Mouse (Mus musculus): Measurements from ENCODE around the gene Cars2. TPM values are rescaled to one million over a fixed set of nuclear protein-coding genes. Genes with fewer than 3 reads are reported as not detected.
"Not testable (repeated sequence)": the region's sequence is repeated elsewhere in the genome, so short reads cannot be mapped to it uniquely, and the experiment has no call there.

The Cars2 gene
- total RNA-seq, 2 experiments from 2014 or later, result 22.3 to 24.8 TPM

DNA sequence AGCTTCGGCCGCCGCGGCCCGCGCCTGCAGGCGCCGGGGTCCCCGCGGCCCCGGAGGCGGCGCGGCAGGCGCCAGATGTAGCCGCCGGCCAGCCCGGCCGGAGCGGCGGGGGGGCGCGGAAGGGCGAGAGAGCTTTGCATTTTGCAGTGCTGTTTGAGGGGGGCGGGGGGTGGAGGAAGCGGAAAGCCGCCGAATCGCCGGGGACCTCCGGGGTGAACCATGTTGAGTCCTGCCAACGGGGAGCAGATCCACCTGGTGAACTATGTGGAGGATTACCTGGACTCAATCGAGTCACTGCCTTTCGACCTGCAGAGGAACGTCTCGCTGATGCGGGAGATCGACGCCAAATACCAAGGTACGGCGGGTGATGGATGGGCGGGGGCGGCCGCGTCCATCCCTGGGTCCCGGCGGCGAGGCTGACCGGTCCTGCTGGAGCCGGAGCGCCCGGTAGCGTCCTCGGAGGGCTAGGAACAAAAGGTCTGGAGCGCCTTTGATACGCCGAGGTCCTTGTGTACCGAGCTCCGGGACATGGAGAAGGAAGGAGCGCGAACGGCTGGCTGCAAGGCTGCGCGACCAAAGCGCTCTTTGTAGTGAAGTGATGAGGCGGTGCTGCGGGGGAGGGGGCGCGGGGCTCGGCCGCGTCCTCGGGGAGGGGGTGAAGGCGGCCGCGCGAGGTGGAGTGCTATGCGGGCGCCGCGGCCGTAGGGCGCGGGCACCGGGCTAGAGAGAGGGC is 6.3 kb upstream of the Cars2 start:
- peak; percentile 40 to 50 for DNase-seq

DNA sequence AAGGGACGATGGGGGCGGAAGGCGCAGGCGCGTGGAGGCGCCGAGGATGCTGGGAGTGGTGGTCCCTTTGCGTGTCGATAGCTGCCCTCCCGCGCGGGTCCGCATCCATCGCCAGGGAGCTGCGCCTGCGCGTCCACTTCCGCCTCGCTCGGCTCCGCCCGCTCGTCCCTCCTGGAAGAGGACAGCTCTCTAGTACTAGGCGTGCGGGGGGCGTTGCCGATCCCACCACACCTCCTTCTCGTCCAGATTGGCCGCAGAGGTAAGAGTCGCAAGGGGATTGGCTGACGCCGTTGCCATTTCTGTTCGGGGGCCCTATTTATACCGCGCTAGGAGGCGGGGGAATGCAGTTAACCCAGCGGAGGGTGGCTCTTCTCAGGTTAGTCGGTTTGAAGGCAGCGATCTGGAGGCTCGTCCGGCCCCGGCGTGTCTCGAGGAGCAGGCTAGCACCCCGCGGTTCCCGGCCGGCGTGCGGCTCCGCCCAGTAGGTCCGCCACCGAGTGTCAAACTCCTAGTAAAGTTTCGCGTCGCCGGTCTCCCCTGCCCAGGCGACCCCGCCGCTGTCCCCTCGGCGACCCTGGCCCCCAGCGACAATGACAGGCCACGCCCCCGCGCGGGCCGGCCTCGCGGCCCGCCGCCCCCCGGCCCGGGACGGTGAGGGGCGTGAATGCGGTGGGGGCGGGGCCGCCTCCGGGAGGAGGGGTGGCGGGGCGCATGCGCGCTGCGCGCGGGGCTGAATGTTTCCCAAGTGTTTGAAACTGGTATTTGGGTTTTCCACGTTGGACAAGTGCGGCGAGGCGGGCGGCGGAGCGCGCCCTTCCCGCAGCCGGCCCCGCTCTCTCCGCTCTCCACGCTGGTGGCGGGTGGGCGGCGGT is 5.4 kb upstream of the Cars2 start:
- peak; percentile 100 for DNase-seq

DNA sequence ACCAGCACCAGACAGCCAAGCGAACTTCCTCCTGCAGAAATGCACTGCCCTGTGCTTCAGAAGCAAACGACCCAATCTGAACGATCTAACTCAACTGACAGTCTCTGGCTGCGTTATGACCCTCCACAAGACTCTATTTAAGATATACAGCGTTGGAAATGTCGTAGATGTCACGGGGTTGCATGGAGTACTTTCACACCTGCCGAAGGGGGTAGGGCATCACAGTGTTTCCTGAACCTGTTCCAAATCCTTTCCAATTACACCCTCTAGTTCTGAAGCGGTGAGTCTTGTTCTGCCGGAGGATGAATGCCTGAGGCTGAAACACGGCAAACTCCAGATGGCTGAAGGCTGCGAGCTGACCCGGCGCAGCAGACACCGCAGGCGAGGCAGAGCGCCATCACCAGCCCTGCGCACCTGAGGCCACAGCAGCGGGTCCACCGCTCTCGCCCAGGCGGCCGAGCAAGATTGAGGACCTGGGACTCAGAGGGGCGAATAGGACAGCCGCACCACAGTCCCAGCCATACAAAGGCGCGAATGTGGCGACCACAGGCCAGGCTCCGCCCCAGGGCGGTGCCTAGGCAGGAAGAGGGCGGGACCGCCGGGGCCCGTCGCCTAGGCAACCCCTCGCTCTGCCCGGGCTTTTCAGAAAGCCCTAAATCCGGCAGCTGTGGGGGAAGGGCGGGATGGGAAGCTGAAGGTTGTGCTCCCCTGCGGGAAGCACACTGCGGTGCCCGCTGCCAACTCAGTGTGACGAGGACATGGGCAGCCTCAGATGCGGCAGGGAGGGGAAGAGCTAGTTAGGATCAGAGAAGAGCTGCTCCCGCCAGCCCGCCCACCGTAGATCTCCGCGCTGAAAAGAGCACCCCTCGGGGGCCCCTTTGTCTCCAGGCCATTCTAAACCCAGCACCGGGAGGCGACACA is 4.5 kb upstream of the Cars2 start, which contains the start of gene Ing1:
TSS of gene Ing1 (plus strand) at position 773 of the 921 bp plus-strand sequence.
- DNase-seq, result peak; percentile 93 to 95

DNA sequence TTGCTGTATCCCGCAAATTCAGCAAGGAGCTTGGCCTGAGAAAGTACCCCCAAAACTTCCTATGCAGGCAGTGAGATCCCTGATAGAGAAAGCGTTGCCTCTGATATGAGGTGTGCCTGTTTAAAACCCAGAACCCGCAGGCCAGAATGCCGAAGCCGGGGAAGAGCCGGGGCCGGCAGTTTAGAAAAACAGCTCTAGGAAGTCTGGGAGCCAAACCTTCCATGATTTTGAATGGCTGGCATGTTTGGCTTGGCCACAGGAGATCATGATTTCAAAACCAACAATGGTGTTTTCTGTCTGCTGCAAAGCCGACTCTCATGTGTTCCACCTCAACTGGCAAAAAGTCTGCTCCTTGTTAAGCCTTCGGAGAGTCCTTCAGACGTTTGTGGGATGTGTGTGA is 1.8 kb upstream of the Cars2 start:
- no peak for DNase-seq

DNA sequence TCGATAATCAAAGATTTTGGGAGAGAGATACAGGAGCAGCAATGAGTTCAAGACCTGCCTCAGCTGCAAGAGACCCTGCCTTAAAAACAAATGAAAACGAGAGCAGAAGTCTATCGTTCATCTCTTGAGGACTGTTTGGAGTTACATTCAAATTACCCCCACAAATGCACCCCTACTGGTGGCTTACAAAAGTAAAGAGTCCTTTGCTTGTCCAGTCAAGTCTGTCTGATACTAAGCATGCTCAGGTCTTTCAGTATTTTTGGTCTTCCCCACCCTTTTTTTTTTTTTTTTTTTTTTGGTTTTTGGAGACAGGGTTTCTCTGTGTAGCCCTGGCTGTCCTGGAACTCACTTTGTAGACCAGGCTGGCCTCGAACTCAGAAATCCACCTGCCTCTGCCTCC is 914 bp upstream of the Cars2 start:
- DNase-seq, result not testable (repeated sequence)

DNA sequence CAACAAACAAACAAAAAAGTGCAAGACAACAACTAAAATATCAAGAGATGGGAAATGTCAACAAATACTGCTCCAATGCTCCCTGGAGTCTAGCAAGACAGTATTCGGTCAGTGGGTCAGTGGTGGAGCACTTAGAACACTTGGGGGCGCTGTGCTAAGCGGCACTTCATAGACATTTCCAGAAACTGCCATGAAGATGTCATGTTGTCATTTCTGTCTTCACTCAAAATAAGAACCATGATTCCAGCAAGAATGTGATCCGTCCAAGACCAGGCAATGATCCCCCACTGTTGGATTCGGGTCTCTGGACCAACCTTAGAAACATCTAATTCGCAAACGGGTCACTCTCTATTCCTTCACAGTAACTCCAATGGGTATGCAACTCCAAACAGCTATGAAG is 877 bp downstream of the Cars2 start:
- DNase-seq, result no peak

DNA sequence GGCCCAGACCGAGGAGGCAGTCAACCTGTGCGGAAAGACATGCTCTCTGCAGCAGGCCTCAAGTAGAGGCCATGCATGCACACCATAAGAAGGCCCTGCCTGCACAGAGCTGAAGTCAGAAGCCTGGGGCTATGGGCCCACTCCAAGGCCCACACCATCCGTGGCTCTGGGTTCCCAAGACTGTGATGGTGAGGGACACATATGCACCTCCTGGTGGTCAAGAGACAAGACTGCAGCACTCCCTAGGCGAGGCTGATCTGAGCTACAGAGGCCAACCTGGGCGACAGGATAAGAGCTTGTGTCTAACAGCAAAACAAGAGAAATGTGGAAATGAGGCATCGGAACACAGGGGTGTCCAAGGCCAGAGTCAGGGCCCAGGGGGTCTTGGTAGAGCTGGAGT is 3.5 kb downstream of the Cars2 start:
- DNase-seq, result no peak

DNA sequence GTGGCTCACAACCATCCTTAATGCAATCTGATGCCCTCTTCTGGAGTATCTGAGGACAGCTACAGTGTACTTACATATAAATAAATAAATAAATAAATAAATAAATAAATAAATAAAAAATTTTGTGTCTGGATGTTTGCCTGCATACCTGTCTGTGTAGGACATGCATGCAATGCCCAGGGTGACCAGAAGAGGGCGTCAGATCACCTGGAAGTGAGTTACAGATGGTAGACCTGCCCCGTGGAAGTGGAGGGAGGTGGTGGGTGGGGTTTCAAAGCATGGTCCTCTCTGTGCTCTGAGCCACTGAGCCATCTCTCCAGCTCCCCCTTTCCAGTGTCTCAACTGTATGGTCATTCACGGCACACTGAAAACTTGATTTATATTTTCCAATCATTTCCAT is 6.2 kb downstream of the Cars2 start:
- DNase-seq, result peak in 1 of 2 experiments; percentile 35

DNA sequence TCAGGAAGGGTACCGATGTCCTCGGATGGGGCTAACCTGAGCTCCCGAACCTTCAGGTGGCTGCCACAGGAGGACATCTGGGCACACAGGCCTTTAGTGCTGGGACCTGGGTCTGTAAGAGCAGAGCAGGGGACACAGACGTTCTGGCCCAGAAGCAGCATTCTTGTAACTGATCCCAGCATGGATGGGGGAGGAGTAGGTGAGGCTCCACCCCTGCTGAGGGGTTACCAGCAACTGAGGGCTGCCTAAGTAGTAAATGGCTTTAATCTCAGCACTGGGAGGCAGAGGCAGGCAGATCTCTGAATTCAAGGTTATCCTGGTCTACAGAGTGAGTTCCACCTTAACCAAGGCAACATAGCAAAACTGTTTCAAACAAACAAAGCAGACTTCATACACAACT is 7.7 kb downstream of the Cars2 start:
- no peak for DNase-seq

DNA sequence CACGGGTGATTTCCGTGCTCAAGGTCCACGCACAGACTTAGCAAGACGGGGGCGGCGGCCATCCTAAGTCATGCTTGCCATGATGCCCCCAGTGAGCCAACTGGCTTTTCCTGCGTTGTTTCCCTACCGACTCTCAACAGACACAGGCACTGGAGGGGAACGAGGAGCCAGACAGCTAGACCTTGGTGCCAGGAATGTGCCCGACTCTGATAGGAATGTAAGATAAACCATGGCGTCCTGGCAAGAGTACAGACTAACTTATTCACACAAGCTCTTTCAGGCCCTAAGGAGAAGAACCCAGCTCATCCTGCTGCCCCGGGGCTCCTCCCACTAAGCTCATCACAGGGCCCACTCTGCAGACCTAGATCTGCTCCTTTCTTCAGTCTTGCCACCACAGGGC is 8.6 kb downstream of the Cars2 start:
- no peak for DNase-seq

DNA sequence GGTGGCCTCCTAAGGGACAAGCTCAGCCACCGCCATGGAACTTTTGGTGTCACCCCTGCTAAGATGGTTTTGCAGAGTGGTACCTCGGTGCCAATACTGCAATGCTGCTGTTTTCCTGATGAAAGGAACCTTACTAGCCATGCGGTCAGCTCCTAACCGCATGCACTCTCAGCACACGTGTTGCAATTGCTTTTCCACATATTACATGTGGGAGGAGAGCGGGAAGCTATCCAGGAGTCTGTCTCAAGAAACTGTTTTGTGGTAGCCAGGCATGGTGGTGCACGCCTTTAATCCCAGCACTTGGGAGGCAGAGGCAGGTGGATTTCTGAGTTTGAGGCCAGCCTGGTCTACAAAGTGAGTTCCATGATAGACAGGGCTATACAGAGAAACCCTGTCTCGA is 10.4 kb downstream of the Cars2 start:
- no peak for DNase-seq

DNA sequence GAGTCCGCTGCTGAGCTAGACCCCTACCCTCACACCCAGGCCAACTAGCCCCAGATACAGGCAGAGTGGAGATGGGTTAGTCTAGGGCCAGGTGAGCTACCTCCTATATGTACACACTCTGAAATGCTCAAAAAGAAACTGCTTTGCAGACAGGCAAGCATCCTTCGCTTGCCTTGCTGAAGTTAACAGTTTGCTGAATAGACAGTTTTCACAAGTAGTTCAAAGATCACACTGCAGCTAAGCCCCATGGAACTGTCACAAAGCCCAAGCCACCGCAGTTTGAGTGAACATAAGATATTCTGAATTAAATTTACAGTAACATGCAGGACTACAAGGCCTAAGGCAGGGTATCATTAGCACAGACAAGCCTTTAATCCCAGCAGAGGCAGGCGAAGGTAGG is 11.5 kb downstream of the Cars2 start:
- no peak for DNase-seq

DNA sequence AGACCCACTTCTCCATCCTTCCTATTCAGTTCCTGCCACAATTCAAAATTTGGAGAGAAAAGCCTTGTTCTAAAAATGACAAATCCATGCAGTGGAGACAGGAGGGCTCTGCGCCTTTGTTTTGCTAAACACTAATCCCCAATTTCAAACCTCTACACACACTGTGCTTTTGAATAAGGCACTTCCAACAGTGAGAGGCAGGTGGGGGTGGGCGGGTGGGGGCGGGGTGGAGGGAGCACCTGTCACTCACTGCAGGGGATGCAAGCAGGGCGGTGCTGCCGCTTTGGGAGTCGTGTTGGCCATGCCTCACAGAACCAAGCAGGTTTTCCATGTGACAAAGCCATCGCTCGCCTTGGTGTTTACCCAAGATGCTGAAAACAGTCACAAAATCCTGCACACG is 16.1 kb downstream of the Cars2 start:
- no peak for DNase-seq

DNA sequence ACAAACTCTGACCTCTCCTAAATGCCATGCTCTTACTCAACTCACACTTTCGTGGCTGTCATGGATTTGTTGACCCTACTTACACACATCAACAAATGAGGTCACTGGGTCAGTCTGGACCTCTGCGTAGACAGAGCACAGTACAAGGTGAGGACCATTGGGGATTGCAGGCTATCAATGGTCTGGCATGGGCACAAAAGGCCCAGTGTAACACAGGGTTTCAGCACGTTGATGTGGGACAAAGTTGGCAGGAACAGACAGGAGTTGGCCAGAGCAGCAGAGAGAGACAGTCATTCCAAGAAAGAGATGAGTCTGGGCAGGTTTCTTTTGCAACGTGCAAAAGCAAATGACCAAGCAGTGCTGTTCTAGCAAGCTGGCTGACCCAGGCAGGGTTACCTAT is 19.7 kb downstream of the Cars2 start:
- DNase-seq, result no peak

DNA sequence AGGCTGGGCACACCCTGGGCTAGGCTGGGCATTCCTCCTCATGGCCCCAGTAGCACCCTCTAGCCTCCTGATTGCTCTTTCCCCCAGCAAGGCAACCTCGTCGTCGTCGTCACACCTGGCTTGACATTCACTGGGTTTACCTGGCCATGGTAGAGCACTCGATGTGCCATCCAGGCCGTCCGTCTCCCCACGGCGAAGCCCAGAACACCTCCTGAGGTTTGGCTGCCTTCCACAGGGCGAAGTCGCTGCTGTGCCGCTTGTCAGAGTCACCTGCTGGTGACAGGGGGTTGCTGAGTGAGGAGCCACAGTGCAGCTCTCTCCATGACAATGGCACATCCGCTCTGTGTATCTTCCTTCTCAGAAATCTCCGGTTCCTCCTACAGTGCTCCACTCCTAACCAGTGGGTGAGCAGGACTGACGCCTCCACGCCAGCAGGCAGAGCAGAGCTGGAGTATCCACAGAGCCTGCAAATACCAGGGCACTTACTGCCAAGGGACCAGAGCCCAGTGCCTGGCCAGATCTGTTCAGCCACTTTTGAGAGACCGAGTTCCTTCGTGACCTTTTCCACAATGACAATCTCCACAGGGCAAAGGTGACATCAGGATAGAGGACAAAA is 20.3 kb downstream of the Cars2 start:
- no peak for DNase-seq

DNA sequence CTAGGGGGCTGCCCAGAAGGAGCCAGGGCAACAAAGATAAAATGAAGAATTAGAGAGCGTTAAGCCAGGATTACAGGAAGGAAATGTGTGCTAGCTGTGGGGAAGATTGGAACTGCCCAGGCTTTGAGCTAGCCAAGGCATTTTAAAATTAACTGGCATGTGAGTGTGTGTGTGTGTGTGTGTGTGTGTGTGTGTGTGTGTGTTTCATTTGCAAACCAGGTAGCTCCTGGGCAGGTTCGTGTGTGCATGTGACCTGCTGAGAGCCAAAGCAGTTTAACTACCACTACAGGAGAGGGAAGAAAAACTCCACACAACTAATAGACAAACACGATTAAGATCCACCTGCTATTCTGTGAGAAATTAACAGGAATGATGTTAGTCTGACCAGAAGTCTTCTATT is 27.3 kb downstream of the Cars2 start:
- DNase-seq, result no peak

DNA sequence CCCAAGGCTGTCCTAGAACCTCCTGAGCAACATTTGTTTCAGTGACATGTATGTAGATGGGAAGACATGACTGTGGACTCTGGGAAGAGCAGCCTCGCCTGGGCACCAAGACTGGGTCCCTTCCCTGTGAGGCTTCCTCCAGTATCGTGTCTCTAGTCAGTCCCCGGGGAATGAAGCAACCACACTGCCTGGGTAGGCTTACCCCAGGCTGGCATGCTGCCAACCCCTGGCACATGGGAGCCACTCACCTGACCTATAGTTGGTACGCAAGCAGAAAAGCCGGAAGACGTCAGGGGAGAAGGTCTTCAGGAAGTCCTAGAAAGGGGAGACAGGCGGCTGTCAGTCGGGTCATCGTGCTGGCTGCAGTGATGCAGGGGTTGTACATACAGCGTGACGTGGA is 31.9 kb downstream of the Cars2 start:
- DNase-seq, result no peak

DNA sequence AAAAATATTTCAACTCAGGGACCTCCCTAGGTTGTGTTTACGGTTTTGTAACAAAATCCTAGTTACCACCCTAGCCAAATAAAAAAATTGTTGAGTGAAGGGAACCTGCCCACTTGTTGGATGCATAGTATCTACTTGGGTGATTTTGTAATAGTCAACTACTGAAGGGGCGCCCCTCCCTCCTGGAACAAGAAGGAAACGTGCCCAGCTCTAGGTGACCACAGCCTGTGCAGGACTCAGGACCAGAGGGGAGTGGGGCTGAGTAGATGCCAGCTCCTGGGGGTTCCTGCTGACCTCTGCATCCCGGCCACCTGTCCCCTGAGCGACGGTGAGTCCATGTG is 32.6 kb downstream of the Cars2 start:
- DNase-seq, result no peak

DNA sequence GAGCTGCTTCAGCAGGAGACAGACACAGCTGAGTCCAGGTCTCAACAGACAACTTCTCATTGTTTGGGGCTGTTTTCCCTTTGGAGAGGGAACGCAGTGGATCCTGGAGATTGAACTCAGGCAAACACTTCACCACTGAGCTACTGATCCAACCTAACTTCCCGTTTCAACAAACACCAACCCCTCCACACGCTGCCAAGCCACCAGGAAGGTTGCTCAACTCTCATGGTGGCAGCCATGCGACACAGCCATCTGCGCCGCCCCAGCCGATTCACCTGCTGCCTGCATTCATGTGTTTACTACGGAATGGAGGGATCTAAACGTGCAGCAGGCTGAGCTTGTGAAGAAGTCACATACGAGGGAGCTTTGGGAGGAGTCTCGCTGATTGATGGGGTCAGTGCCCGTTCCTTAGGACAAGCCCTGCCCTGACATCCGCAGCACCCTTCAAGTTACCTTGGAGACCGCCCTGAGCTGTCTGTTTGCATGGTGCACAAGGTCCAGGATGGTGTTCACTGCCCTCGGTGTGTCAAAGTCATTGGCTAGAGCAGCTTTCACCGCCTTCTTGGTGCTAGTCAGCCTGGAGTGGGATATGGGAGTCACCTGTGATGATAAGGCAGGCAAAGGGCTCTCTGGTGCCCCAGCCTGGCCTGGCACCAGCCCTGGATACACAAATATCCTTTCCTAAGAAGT is 33.1 kb downstream of the Cars2 start:
- DNase-seq, result peak; percentile 25 to 42

DNA sequence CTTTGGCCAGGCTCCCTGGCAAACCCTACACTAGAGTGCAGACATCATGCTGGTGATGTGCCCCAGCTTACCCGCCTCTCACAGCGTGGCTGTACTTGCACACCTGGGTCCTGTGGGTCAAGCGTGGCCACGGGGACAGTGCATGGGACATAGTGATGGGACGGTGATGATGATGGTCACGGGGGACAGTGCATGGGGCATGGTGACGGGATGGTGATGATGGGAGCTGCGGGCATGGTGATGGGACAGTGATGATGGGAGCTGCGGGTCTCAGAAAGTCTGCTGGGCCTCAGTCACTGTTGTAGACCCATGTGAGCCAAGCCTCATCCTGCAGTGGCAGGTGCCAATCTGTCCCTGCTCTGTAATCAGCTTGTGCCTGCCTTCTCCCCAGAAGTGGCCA is 34.3 kb downstream of the Cars2 start:
- no peak for DNase-seq

DNA sequence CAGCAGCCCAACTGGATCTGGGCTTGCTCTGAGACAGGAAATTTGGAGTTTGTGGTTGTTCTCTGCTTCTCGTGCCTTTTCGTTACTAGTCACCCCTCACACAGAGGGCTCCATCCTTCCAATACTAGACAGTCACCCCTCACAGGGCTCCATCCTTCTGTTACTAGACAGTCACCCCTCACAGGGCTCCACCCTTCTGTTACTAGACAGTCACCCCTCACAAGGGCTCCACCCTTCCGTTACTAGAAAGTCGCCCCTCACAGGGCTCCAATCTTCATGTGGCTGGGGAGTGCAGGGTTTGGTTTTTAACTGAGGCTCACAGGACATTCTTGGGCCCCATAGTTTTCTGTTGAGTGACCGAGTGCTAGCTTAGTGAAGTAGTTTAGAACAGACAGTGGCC is 37.3 kb downstream of the Cars2 start:
- DNase-seq, result no peak

DNA sequence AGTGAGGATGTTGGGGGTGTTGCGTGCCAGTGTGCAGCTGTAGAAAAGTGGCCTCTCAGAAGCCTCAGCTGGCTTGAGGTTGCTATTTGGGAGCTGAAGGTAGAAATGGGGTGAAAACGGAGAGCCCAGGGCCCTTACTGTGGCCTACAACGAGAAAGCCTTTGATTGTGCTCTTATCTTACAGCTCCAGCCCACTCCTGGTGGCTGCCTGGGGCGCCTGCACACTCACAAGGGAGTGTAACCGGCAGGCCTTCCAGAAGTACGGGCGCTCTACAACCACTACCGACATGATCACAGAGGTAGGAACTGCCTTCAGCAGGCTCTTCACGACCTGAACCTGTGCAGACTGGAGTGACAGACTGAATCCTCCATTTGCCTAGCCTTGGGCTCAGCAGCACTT is 37.9 kb downstream of the Cars2 start:
- DNase-seq, result no peak
